Mouse (Mus musculus) liver, embryonic 13.5 days (tissue): ENCODE data around the gene Ube2g1. TPM values are rescaled to one million over a fixed set of nuclear protein-coding genes. Genes with fewer than 3 reads are reported as not detected.
A peak's percentile ranks its signal among the peaks of the same experiment; 100 is the strongest.
"Not testable (repeated sequence)": the region's sequence is repeated elsewhere in the genome, so short reads cannot be mapped to it uniquely, and the experiment has no call there.

Experiments used
- ATAC-seq: fragments of 200-750 bp; cut with Nextera tagmentation; 2 replicates; pipeline ENCODE4 v1.8.0; 2017; ENCODE audit warnings: low read depth, mild to moderate bottlenecking, moderate number of reproducible peaks, moderate library complexity
- DNase-seq: peaks from one replicate; pipeline ENCODE4 v3.0.0; 2022
- H3K27ac ChIP-seq: fragments of 300-500 bp; sonication (generic); 2 replicates; pipeline ENCODE4 v1.5.1; 2015; ENCODE audit warnings: moderate library complexity, mild to moderate bottlenecking, inconsistent platforms
- H3K27me3 ChIP-seq: fragments of 300-500 bp; sonication (generic); 2 replicates; pipeline ENCODE4 v1.6.1; 2015; ENCODE audit warnings: mild to moderate bottlenecking, inconsistent platforms
- H3K36me3 ChIP-seq: fragments of 300-500 bp; sonication (generic); 2 replicates; pipeline ENCODE4 v1.6.1; 2015; ENCODE audit warnings: mild to moderate bottlenecking, inconsistent platforms
- H3K4me1 ChIP-seq: fragments of 300-500 bp; sonication (generic); replicated peaks from 2 replicates; pipeline ENCODE4 v1.6.1; 2015; ENCODE audit warnings: inconsistent platforms
- H3K4me2 ChIP-seq: fragments of 300-500 bp; sonication (generic); 2 replicates; pipeline ENCODE4 v1.6.1; 2015; ENCODE audit warnings: inconsistent platforms, mild to moderate bottlenecking, moderate library complexity
- H3K4me3 ChIP-seq: fragments of 300-500 bp; sonication (generic); replicated peaks from 2 replicates; pipeline ENCODE4 v1.5.1; 2015; ENCODE audit warnings: mild to moderate bottlenecking, inconsistent platforms
- H3K9ac ChIP-seq: fragments of 300-500 bp; sonication (generic); 2 replicates; pipeline ENCODE4 v1.6.1; 2015; ENCODE audit warnings: mild to moderate bottlenecking, inconsistent platforms
- H3K9me3 ChIP-seq: fragments of 300-500 bp; sonication (generic); replicated peaks from 2 replicates; pipeline ENCODE4 v1.6.1; 2016; ENCODE audit warnings: inconsistent platforms
- WGBS: fragments of 180-500 bp; shearing (Covaris S2); methylation state at CpG from one replicate; pipeline ENCODE4 v1.1.7; 2015; ENCODE audit not compliant: insufficient replicate concordance; 5-methylcytosine and 5-hydroxymethylcytosine counted together
- polyA plus RNA-seq: library from polyadenylated mRNA; unstranded; fragments of >200 nt; fragmentation: Nextera tagmentation; extraction: Ambion mirVana; gene quantifications from 2 replicates; pipeline ENCODE4 v1.2.1, GENCODE M21; 2015

The Ube2g1 gene
- polyA plus RNA-seq, 1 experiment from 2014 or later = 24.8 TPM

GRCm38 (mm10) chr11:72608071-72608679 is 1.1 kb downstream of the Ube2g1 start:
- WGBS = under 1% methylated on average over 48 of the region's 55 CpGs
- H3K36me3 ChIP-seq = no peaks in the 10 kb centered on the region
- DNase-seq (peak; percentile 85), ATAC-seq (peak; percentile 79)
- H3K9ac ChIP-seq = peak overlapping the region; percentile 97
- H3K4me2 ChIP-seq = peak overlapping the region; percentile 94
- peaks cover 22% of the 10 kb centered on the region for H3K4me1 ChIP-seq
- H3K27ac ChIP-seq = peak overlapping the region; percentile 98
- H3K4me3 ChIP-seq = peak overlapping the region; percentile 94
- no peaks in the 10 kb centered on the region for H3K27me3 ChIP-seq
- no peaks in the 10 kb centered on the region for H3K9me3 ChIP-seq

GRCm38 (mm10) chr11:72609242-72609641 is 2.2 kb downstream of the Ube2g1 start:
- H3K27ac ChIP-seq = no peak overlapping the region
- H3K4me1 ChIP-seq = peaks cover 22% of the 10 kb centered on the region
- H3K36me3 ChIP-seq = no peaks in the 10 kb centered on the region
- ATAC-seq (no peak), DNase-seq (no peak)
- H3K9me3 ChIP-seq = no peaks in the 10 kb centered on the region
- no peaks in the 10 kb centered on the region for H3K27me3 ChIP-seq
- H3K4me3 ChIP-seq = no peak overlapping the region
- peak overlapping the region; percentile 56 for H3K9ac ChIP-seq
- H3K4me2 ChIP-seq = peak overlapping the region; percentile 36; the same call in 1 of the 2 replicates

GRCm38 (mm10) chr11:72614336-72614735 is 7.3 kb downstream of the Ube2g1 start:
- not testable (repeated sequence) for ATAC-seq, H3K4me2 ChIP-seq, H3K36me3 ChIP-seq, H3K4me3 ChIP-seq, H3K27me3 ChIP-seq, H3K9ac ChIP-seq, DNase-seq, H3K9me3 ChIP-seq, H3K27ac ChIP-seq
- peaks cover 11% of the 10 kb centered on the region for H3K4me1 ChIP-seq
- whole genome bisulfite sequencing = 65% methylated on average over 3 of the region's 3 CpGs

- Histone ChIP-seq H3K36me3 (no peaks in the 10 kb centered on the region), H3K27ac (no peak overlapping the region), H3K27me3 (no peaks in the 10 kb centered on the region), H3K9ac (no peak overlapping the region), H3K9me3 (no peaks in the 10 kb centered on the region), H3K4me2 (no peak overlapping the region), H3K4me1 (no peaks in the 10 kb centered on the region), H3K4me3 (no peak overlapping the region)
- no peak for ATAC-seq
- WGBS = 82% methylated on average over 4 of the region's 4 CpGs
- no peak for DNase-seq
These were observed 8.8 kb downstream of the Ube2g1 start for GRCm38 (mm10) chr11:72615931-72616330.

- H3K4me2 ChIP-seq = no peak overlapping the region
- H3K36me3 ChIP-seq = no peaks in the 10 kb centered on the region
- H3K4me3 ChIP-seq = no peak overlapping the region
- ATAC-seq (no peak), DNase-seq (no peak)
- H3K9me3 ChIP-seq = no peaks in the 10 kb centered on the region
- no peak overlapping the region for H3K9ac ChIP-seq
- no peaks in the 10 kb centered on the region for H3K4me1 ChIP-seq
- H3K27ac ChIP-seq = no peak overlapping the region
- H3K27me3 ChIP-seq = no peaks in the 10 kb centered on the region
- WGBS = 91% methylated on average over 1 of the region's 1 CpGs
These were observed 11.4 kb downstream of the Ube2g1 start for GRCm38 (mm10) chr11:72618476-72618875.

- DNase-seq (no peak), ATAC-seq (no peak)
- 0 out of 2 replicates have a peak, but pooled peaks cover 4% of the 10 kb centered on the region for H3K36me3 ChIP-seq
- no peak overlapping the region for H3K4me2 ChIP-seq
- H3K27me3 ChIP-seq = no peaks in the 10 kb centered on the region
- 67% methylated on average over 4 of the region's 4 CpGs for WGBS
- H3K9me3 ChIP-seq = no peaks in the 10 kb centered on the region
- no peak overlapping the region for H3K4me3 ChIP-seq
- H3K4me1 ChIP-seq = no peaks in the 10 kb centered on the region
- no peak overlapping the region for H3K9ac ChIP-seq
- no peak overlapping the region for H3K27ac ChIP-seq
These were observed 35.6 kb downstream of the Ube2g1 start for GRCm38 (mm10) chr11:72642730-72643129.

GRCm38 (mm10) chr11:72645386-72645785 is 38.3 kb downstream of the Ube2g1 start:
- Histone ChIP-seq H3K4me3 (no peak overlapping the region), H3K9ac (no peak overlapping the region), H3K36me3 (0 out of 2 replicates have a peak, but pooled peaks cover 4% of the 10 kb centered on the region), H3K9me3 (no peaks in the 10 kb centered on the region), H3K27ac (no peak overlapping the region), H3K4me2 (no peak overlapping the region), H3K27me3 (no peaks in the 10 kb centered on the region), H3K4me1 (no peaks in the 10 kb centered on the region)
- WGBS = 79% methylated on average over 5 of the region's 5 CpGs
- DNase-seq (no peak), ATAC-seq (no peak)

- no peak for ATAC-seq
- Histone ChIP-seq H3K36me3 (no peaks in the 10 kb centered on the region), H3K4me1 (no peaks in the 10 kb centered on the region), H3K27me3 (no peaks in the 10 kb centered on the region), H3K4me3 (no peak overlapping the region), H3K9ac (no peak overlapping the region), H3K9me3 (no peaks in the 10 kb centered on the region), H3K4me2 (no peak overlapping the region), H3K27ac (no peak overlapping the region)
- WGBS = 71% methylated on average over 2 of the region's 2 CpGs
- DNase-seq = no peak
These were observed 43.3 kb downstream of the Ube2g1 start for GRCm38 (mm10) chr11:72650347-72650746.

- DNase-seq = no peak
- no peak overlapping the region for H3K27ac ChIP-seq
- H3K4me2 ChIP-seq = no peak overlapping the region
- no peak overlapping the region for H3K4me3 ChIP-seq
- no peaks in the 10 kb centered on the region for H3K9me3 ChIP-seq
- ATAC-seq = no peak
- no peak overlapping the region for H3K9ac ChIP-seq
- no peaks in the 10 kb centered on the region for H3K27me3 ChIP-seq
- H3K4me1 ChIP-seq = peaks cover 6% of the 10 kb centered on the region
- H3K36me3 ChIP-seq = no peaks in the 10 kb centered on the region
These were observed 52.8 kb downstream of the Ube2g1 start for GRCm38 (mm10) chr11:72659918-72660317.

GRCm38 (mm10) chr11:72660359-72660758 is 53.3 kb downstream of the Ube2g1 start:
- no peak overlapping the region for H3K4me2 ChIP-seq
- ATAC-seq = no peak
- no peak overlapping the region for H3K9ac ChIP-seq
- peaks cover 6% of the 10 kb centered on the region for H3K4me1 ChIP-seq
- DNase-seq = no peak
- 84% methylated on average over 1 of the region's 1 CpGs for WGBS
- H3K4me3 ChIP-seq = no peak overlapping the region
- no peak overlapping the region for H3K27ac ChIP-seq
- H3K36me3 ChIP-seq = no peaks in the 10 kb centered on the region
- no peaks in the 10 kb centered on the region for H3K9me3 ChIP-seq
- no peaks in the 10 kb centered on the region for H3K27me3 ChIP-seq

GRCm38 (mm10) chr11:72664641-72665040 is 57.6 kb downstream of the Ube2g1 start:
- ATAC-seq (no peak), DNase-seq (no peak)

GRCm38 (mm10) chr11:72670634-72671033 is 63.6 kb downstream of the Ube2g1 start:
- Histone ChIP-seq H3K27me3 (no peaks in the 10 kb centered on the region), H3K9me3 (no peaks in the 10 kb centered on the region), H3K36me3 (peaks cover 6% of the 10 kb centered on the region), H3K4me2 (no peak overlapping the region), H3K4me1 (peaks cover 18% of the 10 kb centered on the region), H3K9ac (no peak overlapping the region), H3K27ac (no peak overlapping the region), H3K4me3 (no peak overlapping the region)
- ATAC-seq = no peak
- no peak for DNase-seq

More at GRCm38 (mm10) chr11:72664641-72665040, 57.6 kb downstream of the Ube2g1 start:
- H3K9ac ChIP-seq = no peak overlapping the region
- H3K36me3 ChIP-seq = peaks cover 6% of the 10 kb centered on the region
- no peaks in the 10 kb centered on the region for H3K9me3 ChIP-seq
- H3K4me1 ChIP-seq = peaks cover 6% of the 10 kb centered on the region
- H3K27ac ChIP-seq = no peak overlapping the region
- no peak overlapping the region for H3K4me2 ChIP-seq
- WGBS = 57% methylated on average over 4 of the region's 4 CpGs
- no peaks in the 10 kb centered on the region for H3K27me3 ChIP-seq
- no peak overlapping the region for H3K4me3 ChIP-seq
